Mouse (Mus musculus) duodenum, adult 2 months (tissue): ENCODE data around the gene Piga. TPM values are rescaled to one million over a fixed set of nuclear protein-coding genes. Genes with fewer than 3 reads are reported as not detected.

Experiments
- polyA plus RNA-seq: library from polyadenylated mRNA; depleted of rRNA; stranded (reverse); fragments of >200 nt; gene quantifications from 2 replicates; pipeline ENCODE4 v1.2.3, GENCODE M21; 2012; ENCODE audit warnings: low replicate concordance; rRNA removed

The Piga gene
- 1.3 and 2.0 TPM in 2 replicates for polyA plus RNA-seq

DNA sequence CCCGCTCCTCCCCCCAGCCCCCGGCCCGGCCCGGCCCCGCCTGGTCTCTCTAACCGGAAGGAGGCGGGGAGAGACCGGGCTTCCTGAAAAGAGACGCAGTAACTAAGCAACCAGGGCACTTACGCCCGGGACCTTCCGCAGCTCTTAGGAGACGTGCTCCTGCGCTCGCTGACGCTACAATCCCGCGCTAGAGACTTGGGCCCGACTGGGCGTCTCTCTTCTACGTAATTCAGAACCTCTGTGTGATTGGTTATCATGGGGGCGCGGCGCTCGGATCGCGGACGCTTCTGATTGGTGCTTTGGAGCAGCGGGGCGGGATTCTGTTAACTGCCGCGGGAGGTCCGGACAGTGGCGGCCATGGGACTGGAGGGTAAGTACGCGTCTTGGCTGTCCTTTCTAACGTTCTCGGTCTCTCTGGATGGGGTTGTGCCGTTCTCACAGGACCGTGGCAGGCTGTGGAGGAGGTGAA lies at the start of gene Piga:
Gene Piga, plus strand, starts transcription at position 317 of the 469 bp plus-strand sequence.

DNA sequence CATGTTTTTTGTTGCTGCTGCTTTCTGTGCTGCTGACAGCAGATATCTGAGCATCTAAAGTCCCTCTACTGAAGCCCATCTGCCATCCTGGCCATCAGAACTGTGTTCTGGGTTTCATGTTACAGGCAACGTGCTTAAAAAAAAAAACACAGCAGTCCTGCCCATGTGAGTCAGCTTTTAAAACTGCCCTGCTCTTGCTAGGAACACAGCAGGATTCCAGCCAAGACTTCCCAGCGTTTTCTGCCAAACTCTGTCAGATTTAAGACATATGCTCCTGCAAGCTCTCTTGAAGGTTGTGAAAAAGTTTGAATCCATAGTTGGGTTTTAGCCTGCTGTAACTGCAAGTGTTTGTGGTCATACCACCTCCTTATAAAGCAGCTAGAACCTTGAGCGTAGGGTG lies 46.5 kb upstream of the Piga start, which contains the start of gene Vegfd:
Gene Vegfd, plus strand, starts transcription at position 298 of the 400 bp plus-strand sequence.

DNA sequence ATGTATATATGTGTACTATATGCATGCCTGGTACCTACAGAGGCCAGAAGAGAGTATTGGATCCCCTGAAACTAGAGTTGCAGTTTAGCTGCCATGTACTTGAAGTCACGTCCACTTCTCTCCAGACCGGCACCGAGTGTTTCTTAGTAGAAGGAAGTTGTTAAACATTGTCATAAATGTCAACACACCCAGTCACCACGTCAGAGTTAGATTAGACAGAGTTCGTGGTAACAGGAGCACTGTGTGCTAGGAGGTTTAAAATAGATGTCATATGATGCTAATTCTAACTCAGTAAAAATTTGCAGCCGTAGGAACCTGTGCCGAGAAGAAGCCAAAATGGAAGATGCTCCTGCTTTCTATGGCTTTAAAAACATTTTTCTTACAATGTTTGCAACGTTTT lies 17.1 kb downstream of the Piga start, which contains the start of gene Asb11:
Gene Asb11, plus strand, starts transcription at position 286 of the 400 bp plus-strand sequence.

Other genes starting within 250 kb of the Piga start
- 0.06 and 0.23 TPM in 2 replicates for gene Bmx, start 161.6 kb upstream of the Piga start, polyA plus RNA-seq
- gene Pir, start 150.4 kb upstream of the Piga start, polyA plus RNA-seq: 0.72 and 0.79 TPM in 2 replicates
- gene Vegfd, start 46.4 kb upstream of the Piga start, polyA plus RNA-seq: 0.33 and 1.1 TPM in 2 replicates
- gene Asb11, start 17.2 kb downstream of the Piga start, polyA plus RNA-seq: 0.09 and 1.2 TPM in 2 replicates
- not detected in 2 replicates for gene Asb9, start 86.5 kb downstream of the Piga start, polyA plus RNA-seq